Comparison of ENCODE assay signal across 8 mouse cellular contexts in the genomic region with DNA sequence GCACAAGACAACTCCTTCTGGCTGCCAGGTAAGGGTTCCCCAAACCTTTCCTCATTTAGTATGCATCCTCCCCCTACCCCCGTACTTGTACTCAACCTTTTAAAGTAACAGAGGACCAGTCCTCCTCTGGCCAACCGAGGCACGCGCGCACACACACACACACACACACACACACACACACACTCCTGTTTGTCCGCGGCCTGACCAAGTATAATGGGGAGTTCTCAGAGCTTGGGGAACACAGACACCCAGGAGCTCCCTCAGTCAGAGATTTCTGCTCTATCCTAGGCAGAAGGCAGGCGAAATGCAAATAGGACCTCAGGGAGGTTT. TPM values are rescaled to one million over a fixed set of nuclear protein-coding genes. Genes with fewer than 3 reads are reported as not detected.
A peak's percentile ranks its signal among the peaks of the same experiment; 100 is the strongest.
DNase-seq lines count a peak whose midpoint lies in the region; ATAC-seq and TF ChIP-seq lines count a peak whose summit lies in the region.
"Had no signal": no experiment of that assay in that cellular context is flagged by ENCODE, and none has a peak within 500 bp of the region (broad histone marks: within the 10 kb centered on the region; RNA-seq: fewer than 3 reads in every experiment).

No protein-coding gene starts in this region.

- H3K4me3 ChIP-seq in left cerebral cortex, adult 2 months = peak overlapping the region; percentile 41
- H3K4me3 ChIP-seq in forebrain, embryonic 11.5 days (ENCODE audit: low read depth, low read length) = peak overlapping the region; percentile 31
- H3K4me3 ChIP-seq in limb, embryonic 10.5 days = peak overlapping the region; percentile 69
- peak overlapping the region; percentile 47 for H3K4me3 ChIP-seq in neural tube, embryonic 14.5 days (ENCODE audit: low read depth, low read length)

- no peak for ATAC-seq in forebrain, embryonic 11.5 days (replicated peaks; ENCODE audit: low FRiP score)
- no peak for ATAC-seq in neural tube, embryonic 14.5 days (ENCODE audit: low read depth)
- ATAC-seq in CD4-positive, CD25-positive, alpha-beta regulatory T cell, adult 4 months = no peak

- WGBS in forebrain, embryonic 11.5 days = 3% methylated on average over 8 of the region's 8 CpGs
- 7% methylated on average over 8 of the region's 8 CpGs for WGBS in limb, embryonic 10.5 days
- WGBS in neural tube, embryonic 14.5 days = 12% methylated on average over 8 of the region's 8 CpGs

- intact Hi-C loops in left cerebral cortex, adult 2 months (cut with DNase I) = loop anchor here (5.0 to 10.0 kb wide), 2 partner anchors 49 to 536 kb away; no protein-coding TSS in a partner anchor

- H3K9me3 ChIP-seq in forebrain, embryonic 11.5 days (ENCODE audit: control insufficient read depth, low read length) = no peaks in the 10 kb centered on the region
- H3K9me3 ChIP-seq in limb, embryonic 10.5 days (replicated peaks) = no peaks in the 10 kb centered on the region
- no peaks in the 10 kb centered on the region for H3K9me3 ChIP-seq in neural tube, embryonic 14.5 days (ENCODE audit: control insufficient read depth, low read length)

- H3K27me3 ChIP-seq in forebrain, embryonic 11.5 days (ENCODE audit: control insufficient read depth, insufficient read depth, low read length) = peaks cover 71% of the 10 kb centered on the region
- H3K27me3 ChIP-seq in limb, embryonic 10.5 days (ENCODE audit: low read depth, poor library complexity, severe bottlenecking) = peaks cover 5% of the 10 kb centered on the region; the same call in 1 of the 2 replicates
- 0 out of 2 replicates have a peak, but pooled peaks cover 4% of the 10 kb centered on the region for H3K27me3 ChIP-seq in neural tube, embryonic 14.5 days (ENCODE audit: control insufficient read depth, insufficient read depth, low read length)

- no peaks in the 10 kb centered on the region for H3K36me3 ChIP-seq in forebrain, embryonic 11.5 days (ENCODE audit: control insufficient read depth, insufficient read depth, low read length)
- no peaks in the 10 kb centered on the region for H3K36me3 ChIP-seq in limb, embryonic 10.5 days
- no peaks in the 10 kb centered on the region for H3K36me3 ChIP-seq in neural tube, embryonic 14.5 days (ENCODE audit: control insufficient read depth, insufficient read depth, low read length)

- no peak overlapping the region for H3K27ac ChIP-seq in left cerebral cortex, adult 2 months
- H3K27ac ChIP-seq in forebrain, embryonic 11.5 days (ENCODE audit: low read depth, low read length) = no peak overlapping the region
- H3K27ac ChIP-seq in limb, embryonic 10.5 days = peak overlapping the region; percentile 99
- no peak overlapping the region for H3K27ac ChIP-seq in neural tube, embryonic 14.5 days (ENCODE audit: low read depth, low read length)

- no peak for DNase-seq in left cerebral cortex, adult 2 months (ENCODE audit: extremely low spot score in 1 of 2, low spot score in 2 of 2)
- no peak for DNase-seq in left cerebral cortex, adult 11 months (ENCODE audit: low spot score)
- DNase-seq in forebrain, embryonic 11.5 days (ENCODE audit: low spot score) = no peak
- no peak for DNase-seq in limb, embryonic 10.5 days (ENCODE audit: low spot score)
- no peak for DNase-seq in thymus, postnatal 14 days
- DNase-seq: cerebellum, adult 18-20 months had no signal

- TF ChIP-seq CTCF in left cerebral cortex, adult 2 months (IDR thresholded peaks at IDR 0.05) = no peak

- H3K4me2 ChIP-seq in forebrain, embryonic 11.5 days (ENCODE audit: low read depth, low read length, severe bottlenecking) = peak overlapping the region; percentile 67
- H3K4me2 ChIP-seq in neural tube, embryonic 14.5 days (ENCODE audit: low read depth, low read length) = peak overlapping the region; percentile 98

- peaks cover 7% of the 10 kb centered on the region for H3K4me1 ChIP-seq in forebrain, embryonic 11.5 days (replicated peaks; ENCODE audit: control insufficient read depth, insufficient read depth, low read length)
- peaks cover 47% of the 10 kb centered on the region for H3K4me1 ChIP-seq in limb, embryonic 10.5 days
- H3K4me1 ChIP-seq in neural tube, embryonic 14.5 days (ENCODE audit: control insufficient read depth, insufficient read depth, low read length) = 0 out of 2 replicates have a peak, but pooled peaks cover 2% of the 10 kb centered on the region

- peak overlapping the region; percentile 48; the same call in 1 of the 2 replicates for H3K9ac ChIP-seq in forebrain, embryonic 11.5 days (ENCODE audit: low read length)
- peak overlapping the region; percentile 56; the same call in 1 of the 2 replicates for H3K9ac ChIP-seq in neural tube, embryonic 14.5 days (replicated peaks; ENCODE audit: low read depth, low read length)

RNA-seq across cellular contexts. Expression of a gene that starts 36.4 kb away (rescaled TPM):
- total RNA-seq in left cerebral cortex, adult 2 months (2021) = not detected
- polyA plus RNA-seq in forebrain, embryonic 11.5 days (2014; fragmentation: Nextera tagmentation; extraction: Ambion mirVana) = not detected in 2 replicates
- polyA plus RNA-seq in limb, embryonic 10.5 days (2016; fragmentation: Nextera tagmentation; extraction: Ambion mirVana) = not detected in 2 replicates
- polyA plus RNA-seq in neural tube, embryonic 14.5 days (2014; fragmentation: Nextera tagmentation; extraction: Ambion mirVana) = not detected in 2 replicates
- not detected for polyA plus RNA-seq in CD4-positive, CD25-positive, alpha-beta regulatory T cell, adult 4 months (2017; shearing (Covaris generic))
